Mouse (Mus musculus) intestine, postnatal 0 days (tissue): ENCODE data around the gene Zfp524. TPM values are rescaled to one million over a fixed set of nuclear protein-coding genes. Genes with fewer than 3 reads are reported as not detected.
A peak's percentile ranks its signal among the peaks of the same experiment; 100 is the strongest.

Source experiments
- ATAC-seq: fragments of 200-750 bp; cut with Nextera tagmentation; 2 replicates; pipeline ENCODE4 v1.8.0; 2017; ENCODE audit warnings: mild to moderate bottlenecking, moderate TSS enrichment, moderate library complexity
- H3K27ac ChIP-seq: fragments of 300-500 bp; sonication (generic); 2 replicates; pipeline ENCODE4 v1.5.1; 2014; ENCODE audit warnings: mild to moderate bottlenecking, low read depth, low read length, moderate library complexity
- H3K27me3 ChIP-seq: fragments of 300-500 bp; sonication (generic); replicated peaks from 2 replicates; pipeline ENCODE4 v1.6.1; 2014; ENCODE audit warnings: low read length, mixed read lengths; ENCODE audit not compliant: control insufficient read depth, insufficient read depth
- H3K36me3 ChIP-seq: fragments of 300-500 bp; sonication (generic); 2 replicates; pipeline ENCODE4 v1.6.1; 2014; ENCODE audit warnings: mild to moderate bottlenecking, moderate library complexity; ENCODE audit not compliant: control insufficient read depth, insufficient read depth
- H3K4me1 ChIP-seq: fragments of 300-500 bp; sonication (generic); replicated peaks from 2 replicates; pipeline ENCODE4 v1.6.1; 2014; ENCODE audit warnings: antibody characterized with exemption, low read length, mixed read lengths; ENCODE audit not compliant: control insufficient read depth, insufficient read depth
- H3K4me2 ChIP-seq: fragments of 300-500 bp; sonication (generic); replicated peaks from 2 replicates; pipeline ENCODE4 v1.6.1; 2014; ENCODE audit warnings: low read depth, mild to moderate bottlenecking, moderate library complexity
- H3K4me3 ChIP-seq: fragments of 300-500 bp; sonication (generic); 2 replicates; pipeline ENCODE4 v1.5.1; 2014; ENCODE audit warnings: low read depth, low read length
- H3K9ac ChIP-seq: fragments of 300-500 bp; sonication (generic); 2 replicates; pipeline ENCODE4 v1.6.1; 2014; ENCODE audit warnings: mild to moderate bottlenecking, low read depth, low read length
- H3K9me3 ChIP-seq: fragments of 300-500 bp; sonication (generic); 2 replicates; pipeline ENCODE4 v1.6.1; 2016; ENCODE audit warnings: mixed run types; ENCODE audit not compliant: control insufficient read depth
- CTCF ChIP-seq: sonication (generic); IDR thresholded peaks from 2 replicates; pipeline ENCODE4 v1.5.1; 2016; ENCODE audit warnings: low read depth, mild to moderate bottlenecking, control low read depth, antibody characterized with exemption, moderate library complexity
- WGBS: fragments of 180-500 bp; shearing (Covaris S2); extraction: QIAGEN DNeasy Blood & Tissue Kit; methylation state at CpG from one replicate; pipeline ENCODE4 v1.1.7; 2014; 5-methylcytosine and 5-hydroxymethylcytosine counted together
- polyA plus RNA-seq: library from polyadenylated mRNA; unstranded; fragments of >200 nt; fragmentation: Nextera tagmentation; extraction: Ambion mirVana; gene quantifications from 2 replicates; pipeline ENCODE4 v1.2.1, GENCODE M21; 2015

The Zfp524 gene
- polyA plus RNA-seq, 1 experiment from 2014 or later = 21.9 TPM

DNA sequence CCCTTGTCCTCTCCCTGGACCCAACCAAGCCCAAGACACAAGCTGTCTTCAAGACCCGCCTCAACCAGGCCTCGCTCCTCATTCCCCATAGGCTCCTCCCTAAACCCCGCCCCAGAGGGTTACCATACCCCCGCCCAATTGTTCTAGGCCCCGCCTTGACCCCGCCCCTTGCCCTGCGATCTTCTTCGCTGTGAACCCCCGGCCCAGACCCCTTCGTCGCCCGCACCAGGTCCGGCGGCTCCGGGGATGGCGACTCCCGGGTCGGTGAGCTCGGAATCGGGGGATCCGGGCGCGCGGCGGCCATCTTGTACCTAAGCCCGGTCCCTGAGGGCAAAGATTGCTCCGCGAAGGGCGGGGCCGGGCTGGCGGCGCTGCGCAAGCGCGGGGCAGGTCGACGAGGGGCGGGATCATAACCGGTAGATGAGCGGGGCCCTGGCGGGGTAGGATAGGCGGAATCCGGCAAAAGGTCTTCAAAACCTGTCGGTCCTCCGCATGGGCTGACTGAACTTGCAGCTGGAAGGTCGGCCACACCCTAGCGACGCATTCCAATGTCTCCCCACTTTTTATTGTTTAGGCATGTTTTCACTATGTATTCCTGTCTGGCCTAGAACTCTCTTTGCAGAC, 24.0 kb downstream of the Zfp524 start, which contains the start of gene Zfp784:
TSS of gene Zfp784 (minus strand) at position 338 of the 624 bp plus-strand sequence.
- no peak for TF ChIP-seq CTCF
- Histone ChIP-seq H3K36me3 (peaks cover 19% of the 10 kb centered on the region), H3K9me3 (no peaks in the 10 kb centered on the region), H3K4me2 (peak within 1 kb of the TSS; percentile 67), H3K27ac (peak within 1 kb of the TSS; percentile 100), H3K4me3 (peak within 1 kb of the TSS; percentile 68), H3K27me3 (no peaks in the 10 kb centered on the region), H3K9ac (peak within 1 kb of the TSS; percentile 88), H3K4me1 (0 out of 2 replicates have a peak, but pooled peaks cover 3% of the 10 kb centered on the region)
- WGBS = under 1% methylated on average over 48 of the region's 48 CpGs
- ATAC-seq = peak; percentile 99

- WGBS = 14% methylated on average over 5 of the region's 5 CpGs
- TF ChIP-seq CTCF = no peak
- Histone ChIP-seq H3K4me3 (peak overlapping the region; percentile 68), H3K4me2 (peak overlapping the region; percentile 67), H3K9me3 (no peaks in the 10 kb centered on the region), H3K27ac (peak overlapping the region; percentile 100), H3K4me1 (0 out of 2 replicates have a peak, but pooled peaks cover 3% of the 10 kb centered on the region), H3K36me3 (peaks cover 15% of the 10 kb centered on the region), H3K9ac (peak overlapping the region; percentile 88; the same call in 1 of the 2 replicates), H3K27me3 (no peaks in the 10 kb centered on the region)
- no peak for ATAC-seq
Measured at GRCm38 (mm10) chr7:5038940-5039339, 24.7 kb downstream of the Zfp524 start.

GRCm38 (mm10) chr7:5044981-5045380, 30.8 kb downstream of the Zfp524 start:
- 69% methylated on average over 2 of the region's 2 CpGs for WGBS
- Histone ChIP-seq H3K36me3 (no peaks in the 10 kb centered on the region), H3K4me2 (no peak overlapping the region), H3K9me3 (no peaks in the 10 kb centered on the region), H3K9ac (no peak overlapping the region), H3K4me3 (no peak overlapping the region), H3K27me3 (no peaks in the 10 kb centered on the region), H3K4me1 (no peaks in the 10 kb centered on the region), H3K27ac (no peak overlapping the region)
- no peak for TF ChIP-seq CTCF
- no peak for ATAC-seq

GRCm38 (mm10) chr7:5046112-5046511, 31.9 kb downstream of the Zfp524 start:
- Histone ChIP-seq H3K27me3 (no peaks in the 10 kb centered on the region), H3K9me3 (no peaks in the 10 kb centered on the region), H3K4me3 (no peak overlapping the region), H3K4me1 (no peaks in the 10 kb centered on the region), H3K36me3 (no peaks in the 10 kb centered on the region), H3K27ac (no peak overlapping the region), H3K4me2 (no peak overlapping the region), H3K9ac (no peak overlapping the region)
- WGBS = 70% methylated on average over 2 of the region's 2 CpGs
- peak; percentile 32; the same call in 1 of the 2 replicates for TF ChIP-seq CTCF
- ATAC-seq = no peak

DNA sequence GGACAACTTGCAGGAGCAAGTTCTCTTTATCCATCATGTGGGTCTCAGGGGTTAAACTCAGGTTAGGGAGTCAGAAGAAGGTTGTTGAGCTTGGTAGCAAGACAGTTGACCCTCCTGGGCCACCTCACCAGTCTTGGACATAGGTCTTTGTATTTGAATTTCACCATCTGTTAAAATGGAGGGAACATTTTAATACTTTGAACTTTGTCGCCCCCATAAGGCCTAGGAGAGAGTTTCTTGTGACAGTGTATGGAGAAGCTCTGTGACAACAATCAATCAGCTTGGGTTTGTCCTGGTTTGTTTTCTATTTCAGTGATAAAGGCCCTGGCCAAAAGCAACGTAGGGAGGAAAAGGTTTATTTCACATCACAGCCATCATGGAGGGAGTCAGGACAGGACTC, 33.1 kb downstream of the Zfp524 start:
- peak; percentile 64 for TF ChIP-seq CTCF
- no peaks in the 10 kb centered on the region for H3K36me3 ChIP-seq
- no peak overlapping the region for H3K9ac ChIP-seq
- H3K9me3 ChIP-seq = no peaks in the 10 kb centered on the region
- H3K4me1 ChIP-seq = no peaks in the 10 kb centered on the region
- ATAC-seq = no peak
- H3K4me2 ChIP-seq = no peak overlapping the region
- H3K27me3 ChIP-seq = peaks cover 7% of the 10 kb centered on the region; the same call in 1 of the 2 replicates
- 25% methylated on average over 2 of the region's 2 CpGs for WGBS
- H3K27ac ChIP-seq = no peak overlapping the region
- no peak overlapping the region for H3K4me3 ChIP-seq

GRCm38 (mm10) chr7:5051193-5052192, 37.3 kb downstream of the Zfp524 start, which contains the start of gene Zfp580:
Gene Zfp580, plus strand, starts transcription at chr7:5051538.
- H3K27ac ChIP-seq = no peak within 1 kb of the TSS
- 1% methylated on average over 65 of the region's 65 CpGs for WGBS
- H3K36me3 ChIP-seq = no peaks in the 10 kb centered on the region
- peak within 1 kb of the TSS; percentile 60 for H3K9ac ChIP-seq
- H3K4me3 ChIP-seq = peak within 1 kb of the TSS; percentile 57
- H3K4me1 ChIP-seq = no peaks in the 10 kb centered on the region
- peaks cover 48% of the 10 kb centered on the region for H3K27me3 ChIP-seq
- H3K4me2 ChIP-seq = peak within 1 kb of the TSS; percentile 89
- ATAC-seq = peak; percentile 68
- no peaks in the 10 kb centered on the region for H3K9me3 ChIP-seq
- TF ChIP-seq CTCF = no peak
